Mouse (Mus musculus): ENCODE data around the gene Tbl1x. TPM values are rescaled to one million over a fixed set of nuclear protein-coding genes. Genes with fewer than 3 reads are reported as not detected.

The Tbl1x gene
- total and polyA plus RNA-seq, 2 experiments from 2014 or later: 37.0 to 67.2 TPM

DNA sequence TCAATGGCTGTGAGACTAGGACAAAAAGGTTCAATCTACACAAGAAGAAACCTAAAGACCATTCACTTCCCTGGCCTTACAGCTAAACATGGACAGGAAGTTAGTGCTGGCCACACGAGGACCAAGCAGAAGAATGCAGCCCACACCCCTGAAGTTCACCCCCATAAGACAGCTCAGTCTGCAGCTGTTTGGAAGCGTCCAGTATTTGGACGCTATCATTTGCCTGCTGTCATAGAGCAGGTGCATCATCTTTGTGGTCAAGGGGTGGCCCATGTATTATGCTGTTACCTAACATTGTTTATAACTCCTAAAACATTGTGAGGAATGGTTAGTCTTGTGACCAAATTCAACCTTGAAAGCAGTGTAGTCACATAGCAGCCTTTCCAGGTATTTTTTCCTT lies 151.2 kb downstream of the Tbl1x start:
- TF ChIP-seq CTCF (IDR thresholded peaks at IDR 0.05; ENCODE audit: low read depth): no peak
- no peaks in the 10 kb centered on the region for H3K27me3 ChIP-seq (ENCODE audit: insufficient read depth, low read length)
- H3K9ac ChIP-seq: no peak overlapping the region
- 90% methylated on average over 3 of the region's 3 CpGs for WGBS
- no peak overlapping the region for H3K27ac ChIP-seq (ENCODE audit: low read depth, low read length)
- H3K4me3 ChIP-seq (ENCODE audit: low read depth, low read length): no peak overlapping the region
- no peaks in the 10 kb centered on the region for H3K9me3 ChIP-seq (ENCODE audit: low read length)
- H3K36me3 ChIP-seq (ENCODE audit: insufficient read depth): peaks cover 10% of the 10 kb centered on the region; the same call in 1 of the 2 replicates
- no peak for ATAC-seq
- no peaks in the 10 kb centered on the region for H3K4me1 ChIP-seq (ENCODE audit: insufficient read depth)
- no peak for DNase-seq
- H3K4me2 ChIP-seq (ENCODE audit: low read depth): no peak overlapping the region

DNA sequence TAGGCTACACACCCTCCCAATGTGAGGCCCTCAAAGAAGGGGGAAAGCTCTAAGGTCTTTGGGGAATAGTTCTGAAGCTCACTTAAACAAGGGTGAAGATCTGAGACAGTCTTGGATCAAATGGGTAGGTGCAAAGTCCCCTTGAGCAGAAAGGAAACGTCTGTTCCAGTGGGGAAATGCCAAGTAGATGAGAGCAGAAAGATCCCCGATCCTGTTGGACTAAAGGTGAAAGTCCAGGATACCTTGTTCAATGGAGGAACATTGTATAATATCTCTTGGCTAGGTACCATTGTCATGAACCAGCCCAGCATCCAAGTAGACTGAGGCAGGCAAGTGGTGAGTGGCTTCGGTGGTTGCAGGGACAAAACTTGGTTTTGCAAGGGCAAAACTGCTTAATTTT lies 152.5 kb downstream of the Tbl1x start:
- Histone ChIP-seq H3K27me3 (ENCODE audit: insufficient read depth, low read length) (no peaks in the 10 kb centered on the region), H3K9ac (no peak overlapping the region), H3K36me3 (ENCODE audit: insufficient read depth) (peaks cover 7% of the 10 kb centered on the region; the same call in 1 of the 2 replicates), H3K4me2 (ENCODE audit: low read depth) (no peak overlapping the region), H3K4me3 (ENCODE audit: low read depth, low read length) (no peak overlapping the region), H3K9me3 (ENCODE audit: low read length) (no peaks in the 10 kb centered on the region), H3K4me1 (ENCODE audit: insufficient read depth) (no peaks in the 10 kb centered on the region), H3K27ac (ENCODE audit: low read depth, low read length) (no peak overlapping the region)
- no peak for TF ChIP-seq CTCF (IDR thresholded peaks at IDR 0.05; ENCODE audit: low read depth)
- no peak for DNase-seq
- ATAC-seq: no peak
- 71% methylated on average over 3 of the region's 3 CpGs for WGBS

DNA sequence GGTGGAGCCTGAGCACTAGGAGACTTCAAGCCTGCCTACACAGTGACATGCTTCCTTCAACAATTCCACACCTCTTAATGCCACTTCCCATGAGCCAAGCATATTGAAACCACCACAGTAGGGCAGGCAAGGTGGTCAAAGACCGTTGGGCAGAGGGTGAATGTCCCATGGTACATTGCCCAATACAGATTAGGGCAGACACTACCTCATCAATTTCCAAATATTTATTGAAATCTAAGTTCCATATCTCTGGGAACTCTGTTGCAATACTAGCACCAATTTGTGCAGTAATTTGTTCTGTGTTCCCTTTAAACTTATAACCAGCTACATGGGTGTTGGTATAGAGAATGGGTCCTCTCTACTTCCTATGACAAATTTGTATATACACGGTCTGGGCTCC lies 154.2 kb downstream of the Tbl1x start:
- H3K4me3 ChIP-seq (ENCODE audit: low read depth, low read length): no peak overlapping the region
- no peak for TF ChIP-seq CTCF (IDR thresholded peaks at IDR 0.05; ENCODE audit: low read depth)
- no peak overlapping the region for H3K9ac ChIP-seq
- H3K36me3 ChIP-seq (ENCODE audit: insufficient read depth): no peaks in the 10 kb centered on the region
- H3K9me3 ChIP-seq (ENCODE audit: low read length): no peaks in the 10 kb centered on the region
- 79% methylated on average over 2 of the region's 2 CpGs for WGBS
- H3K27me3 ChIP-seq (ENCODE audit: insufficient read depth, low read length): no peaks in the 10 kb centered on the region
- DNase-seq: no peak
- no peak for ATAC-seq
- H3K27ac ChIP-seq (ENCODE audit: low read depth, low read length): no peak overlapping the region
- no peak overlapping the region for H3K4me2 ChIP-seq (ENCODE audit: low read depth)
- H3K4me1 ChIP-seq (ENCODE audit: insufficient read depth): no peaks in the 10 kb centered on the region

DNA sequence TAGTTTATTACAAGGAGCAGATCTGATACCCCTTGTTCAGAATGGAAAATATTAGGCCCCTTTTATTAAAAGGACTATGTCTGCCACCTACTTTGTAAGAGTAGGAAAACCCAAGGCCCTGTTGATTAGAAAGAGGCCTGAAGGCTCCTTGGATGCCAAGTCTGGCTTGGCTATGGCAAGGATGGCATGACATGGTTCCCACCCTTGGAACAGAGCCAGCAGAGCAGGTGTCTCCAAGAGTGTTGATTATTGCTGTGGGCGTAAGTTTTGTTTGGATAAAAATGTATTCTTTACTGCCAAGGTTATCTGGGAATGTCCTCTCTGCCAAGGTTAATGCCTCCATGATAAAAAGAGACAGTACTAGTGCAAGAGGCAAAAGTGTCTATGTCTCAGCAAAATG lies 156.1 kb downstream of the Tbl1x start:
- Histone ChIP-seq H3K36me3 (ENCODE audit: insufficient read depth) (no peaks in the 10 kb centered on the region), H3K9me3 (ENCODE audit: low read length) (no peaks in the 10 kb centered on the region), H3K27ac (ENCODE audit: low read depth, low read length) (no peak overlapping the region), H3K4me1 (ENCODE audit: insufficient read depth) (no peaks in the 10 kb centered on the region), H3K9ac (no peak overlapping the region), H3K4me2 (ENCODE audit: low read depth) (no peak overlapping the region), H3K4me3 (ENCODE audit: low read depth, low read length) (no peak overlapping the region), H3K27me3 (ENCODE audit: insufficient read depth, low read length) (no peaks in the 10 kb centered on the region)
- 48% methylated on average over 1 of the region's 1 CpGs for WGBS
- ATAC-seq: no peak
- no peak for DNase-seq
- no peak for TF ChIP-seq CTCF (IDR thresholded peaks at IDR 0.05; ENCODE audit: low read depth)

DNA sequence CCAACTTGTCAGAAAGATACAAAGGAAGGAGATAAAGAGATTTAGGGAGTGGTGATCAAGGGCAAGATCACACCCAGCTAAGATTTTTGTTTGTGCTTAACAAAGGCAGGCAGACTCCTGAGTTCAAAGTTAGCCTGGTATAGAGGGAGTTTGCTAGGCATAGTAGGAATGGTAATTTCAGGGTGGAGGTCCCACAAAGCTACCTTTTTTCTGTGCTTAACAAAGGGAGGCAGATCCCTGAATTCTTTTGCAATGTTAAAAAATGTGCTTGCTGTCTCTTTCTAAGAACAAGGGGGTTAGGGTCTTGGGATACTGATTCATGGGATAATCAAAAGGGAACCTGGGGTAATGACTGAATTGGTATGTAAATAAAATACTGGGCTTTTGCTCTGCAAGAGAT lies 156.6 kb downstream of the Tbl1x start:
- Histone ChIP-seq H3K36me3 (ENCODE audit: insufficient read depth) (no peaks in the 10 kb centered on the region), H3K27ac (ENCODE audit: low read depth, low read length) (no peak overlapping the region), H3K27me3 (ENCODE audit: insufficient read depth, low read length) (no peaks in the 10 kb centered on the region), H3K9me3 (ENCODE audit: low read length) (no peaks in the 10 kb centered on the region), H3K4me2 (ENCODE audit: low read depth) (no peak overlapping the region), H3K9ac (no peak overlapping the region), H3K4me3 (ENCODE audit: low read depth, low read length) (no peak overlapping the region), H3K4me1 (ENCODE audit: insufficient read depth) (no peaks in the 10 kb centered on the region)
- TF ChIP-seq CTCF (IDR thresholded peaks at IDR 0.05; ENCODE audit: low read depth): no peak
- ATAC-seq (no peak), DNase-seq (no peak)

DNA sequence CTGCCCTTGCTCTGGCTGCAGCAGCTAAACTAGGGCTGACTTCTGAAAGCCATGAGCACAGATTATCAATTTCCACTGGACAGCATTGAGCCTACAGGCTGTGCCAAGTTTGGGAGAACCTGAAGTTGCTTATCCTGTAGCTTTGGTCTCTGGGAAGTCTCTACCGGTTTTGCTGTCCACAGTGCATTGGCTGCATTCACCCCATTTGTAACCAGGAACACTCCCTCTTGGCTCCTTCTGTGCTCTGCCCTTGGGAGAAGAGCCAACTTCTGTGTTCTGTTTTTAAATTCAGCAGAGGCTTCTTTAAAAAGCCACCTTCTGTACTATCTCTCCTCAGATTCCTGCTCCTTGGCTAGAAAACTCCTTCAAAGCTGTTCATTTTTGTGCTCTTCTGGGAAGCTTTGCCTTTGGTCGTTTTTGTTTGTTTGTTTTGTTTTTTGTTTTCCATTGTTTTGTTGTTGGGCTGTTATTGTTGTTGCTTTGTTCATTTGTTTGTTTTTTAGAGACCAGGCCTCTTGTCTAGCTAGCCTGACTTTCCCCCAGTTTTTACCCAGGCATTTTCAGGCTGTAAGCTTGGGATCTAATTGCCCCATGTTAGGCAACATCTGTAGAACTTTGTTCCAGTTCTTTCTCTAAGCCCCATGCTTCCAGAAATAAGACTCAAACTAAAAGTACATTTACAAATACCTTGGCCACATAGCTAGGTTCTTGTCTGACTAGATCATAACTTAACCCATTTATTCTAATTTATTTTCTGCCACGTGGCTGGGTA lies 159.2 kb downstream of the Tbl1x start:
- no peaks in the 10 kb centered on the region for H3K36me3 ChIP-seq (ENCODE audit: insufficient read depth)
- DNase-seq (no peak), ATAC-seq (no peak)
- H3K4me3 ChIP-seq (ENCODE audit: low read depth, low read length): no peak overlapping the region
- no peak for TF ChIP-seq CTCF (IDR thresholded peaks at IDR 0.05; ENCODE audit: low read depth)
- 61% methylated on average over 3 of the region's 3 CpGs for WGBS
- H3K27ac ChIP-seq (ENCODE audit: low read depth, low read length): no peak overlapping the region
- no peaks in the 10 kb centered on the region for H3K27me3 ChIP-seq (ENCODE audit: insufficient read depth, low read length)
- H3K9ac ChIP-seq: no peak overlapping the region
- no peaks in the 10 kb centered on the region for H3K4me1 ChIP-seq (ENCODE audit: insufficient read depth)
- no peaks in the 10 kb centered on the region for H3K9me3 ChIP-seq (ENCODE audit: low read length)
- no peak overlapping the region for H3K4me2 ChIP-seq (ENCODE audit: low read depth)

Data from forebrain, postnatal 0 days (tissue).